Mouse (Mus musculus): Measurements from ENCODE around the gene Has1.

Has1 gene

GRCm38 (mm10) chr17:17823612-17824336, 31.2 kb downstream of the Has1 start:
- ATAC-seq (ENCODE audit: insufficient number of reproducible peaks, low FRiP score, low TSS enrichment) = no peak

- ATAC-seq (ENCODE audit: insufficient number of reproducible peaks, low FRiP score, low TSS enrichment) = no peak
Measured at GRCm38 (mm10) chr17:17795527-17795926, 59.5 kb downstream of the Has1 start.

Measured in cerebellum, adult (tissue).